Mouse (Mus musculus) limb, embryonic 14.5 days (tissue): ENCODE data around the gene Bahd1. TPM values are rescaled to one million over a fixed set of nuclear protein-coding genes. Genes with fewer than 3 reads are reported as not detected.

ENCODE experiments used
- ATAC-seq: fragments of 200-750 bp; cut with Nextera tagmentation; 2 replicates; pipeline ENCODE4 v1.8.0; 2017; ENCODE audit warnings: low read depth, moderate number of reproducible peaks, moderate TSS enrichment; ENCODE audit not compliant: low FRiP score
- DNase-seq: peaks from one replicate; pipeline ENCODE4 v3.0.0-alpha.2; 2015; ENCODE audit warnings: low spot score
- H3K27ac ChIP-seq: fragments of 300-500 bp; sonication (generic); replicated peaks from 2 replicates; pipeline ENCODE4 v1.5.1; 2014; ENCODE audit warnings: low read depth, mild to moderate bottlenecking, low read length, moderate library complexity, mixed read lengths
- H3K27me3 ChIP-seq: fragments of 300-500 bp; sonication (generic); 2 replicates; pipeline ENCODE4 v1.6.1; 2014; ENCODE audit warnings: low read length, mixed read lengths; ENCODE audit not compliant: control insufficient read depth, insufficient read depth
- H3K36me3 ChIP-seq: fragments of 300-500 bp; sonication (generic); 2 replicates; pipeline ENCODE4 v1.6.1; 2014; ENCODE audit warnings: mild to moderate bottlenecking, low read length, moderate library complexity, mixed read lengths; ENCODE audit not compliant: control insufficient read depth, insufficient read depth
- H3K4me1 ChIP-seq: fragments of 300-500 bp; sonication (generic); 2 replicates; pipeline ENCODE4 v1.6.1; 2014; ENCODE audit warnings: antibody characterized with exemption, low read length, mixed read lengths; ENCODE audit not compliant: control insufficient read depth, insufficient read depth
- H3K4me2 ChIP-seq: fragments of 300-500 bp; sonication (generic); replicated peaks from 2 replicates; pipeline ENCODE4 v1.6.1; 2014; ENCODE audit warnings: low read depth, mild to moderate bottlenecking, low read length, moderate library complexity; ENCODE audit not compliant: severe bottlenecking
- H3K4me3 ChIP-seq: fragments of 300-500 bp; sonication (generic); replicated peaks from 2 replicates; pipeline ENCODE4 v1.5.1; 2014; ENCODE audit warnings: low read length
- H3K9ac ChIP-seq: fragments of 300-500 bp; sonication (generic); 2 replicates; pipeline ENCODE4 v1.6.1; 2014; ENCODE audit warnings: mild to moderate bottlenecking, low read depth, low read length, moderate library complexity; ENCODE audit not compliant: severe bottlenecking
- H3K9me3 ChIP-seq: fragments of 300-500 bp; sonication (generic); 2 replicates; pipeline ENCODE4 v1.6.1; 2016; ENCODE audit warnings: low read length; ENCODE audit not compliant: control insufficient read depth
- POLR2A ChIP-seq: fragments of 200-500 bp; IDR thresholded peaks from 2 replicates; pipeline ENCODE4 v1.8.0; 2012; ENCODE audit warnings: inconsistent platforms, mild to moderate bottlenecking, moderate library complexity, borderline replicate concordance; ENCODE audit not compliant: insufficient read depth, insufficient read length; ENCODE audit errors: extremely low read depth
- WGBS: fragments of 180-500 bp; shearing (Covaris S2); extraction: QIAGEN DNeasy Blood & Tissue Kit; methylation state at CpG from one replicate; pipeline ENCODE4 v1.1.7; 2014; 5-methylcytosine and 5-hydroxymethylcytosine counted together
- polyA plus RNA-seq, 2 experiments: library from polyadenylated mRNA; depleted of rRNA in 1 of 2; stranded (reverse) in 1 of 2; unstranded in 1 of 2; fragments of >200 nt; fragmentation: Nextera tagmentation in 1 of 2; extraction: Ambion mirVana in 1 of 2; gene quantifications; 2 replicates each; pipeline versions ENCODE4 v1.2.1 to v1.2.3; 2012 to 2014

The Bahd1 gene
- polyA plus RNA-seq, 2 experiments, result 1.5 to 14.1 TPM

DNA sequence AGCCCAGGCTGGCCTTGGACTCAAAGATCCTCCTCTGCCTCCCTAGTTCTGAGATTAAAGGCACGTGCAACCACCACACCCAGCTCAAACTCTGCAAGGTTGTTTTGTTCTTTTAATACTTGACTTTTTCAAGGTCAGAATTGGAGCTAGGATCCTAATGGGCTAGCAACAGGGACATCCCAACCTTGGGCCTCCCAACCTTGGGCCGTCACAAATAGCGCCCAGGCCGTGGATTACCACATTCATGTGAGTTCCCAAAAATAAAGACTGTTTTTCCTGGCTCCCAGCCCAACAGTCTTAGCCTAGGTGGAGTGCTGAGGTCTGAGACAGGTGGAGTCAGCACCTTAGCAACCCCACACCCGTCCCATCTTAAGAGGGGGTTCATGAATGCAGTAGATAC is 18.2 kb upstream of the Bahd1 start:
- no peak overlapping the region for H3K27ac ChIP-seq
- H3K9me3 ChIP-seq, result no peaks in the 10 kb centered on the region
- H3K4me3 ChIP-seq, result no peak overlapping the region
- no peak for ATAC-seq
- peaks cover 20% of the 10 kb centered on the region for H3K36me3 ChIP-seq
- WGBS, result 77% methylated on average over 5 of the region's 5 CpGs
- H3K4me2 ChIP-seq, result no peak overlapping the region
- no peaks in the 10 kb centered on the region; the same call in 1 of the 2 replicates for H3K27me3 ChIP-seq
- TF ChIP-seq POLR2A, result no peak
- H3K9ac ChIP-seq, result no peak overlapping the region
- DNase-seq, result no peak
- H3K4me1 ChIP-seq, result 0 out of 2 replicates have a peak, but pooled peaks cover 3% of the 10 kb centered on the region

- peak overlapping the region; percentile 59 for H3K4me2 ChIP-seq
- H3K4me1 ChIP-seq, result 0 out of 2 replicates have a peak, but pooled peaks cover 3% of the 10 kb centered on the region
- WGBS, result 3% methylated on average over 32 of the region's 32 CpGs
- H3K36me3 ChIP-seq, result peaks cover 11% of the 10 kb centered on the region
- no peak for TF ChIP-seq POLR2A
- no peaks in the 10 kb centered on the region for H3K9me3 ChIP-seq
- no peak overlapping the region for H3K27ac ChIP-seq
- DNase-seq (peak; percentile 77), ATAC-seq (peak; percentile 74)
- peak overlapping the region; percentile 29 for H3K9ac ChIP-seq
- no peaks in the 10 kb centered on the region; the same call in 1 of the 2 replicates for H3K27me3 ChIP-seq
- peak overlapping the region; percentile 32 for H3K4me3 ChIP-seq
These were observed 17.1 kb upstream of the Bahd1 start for GRCm38 (mm10) chr2:118882840-118883679.

DNA sequence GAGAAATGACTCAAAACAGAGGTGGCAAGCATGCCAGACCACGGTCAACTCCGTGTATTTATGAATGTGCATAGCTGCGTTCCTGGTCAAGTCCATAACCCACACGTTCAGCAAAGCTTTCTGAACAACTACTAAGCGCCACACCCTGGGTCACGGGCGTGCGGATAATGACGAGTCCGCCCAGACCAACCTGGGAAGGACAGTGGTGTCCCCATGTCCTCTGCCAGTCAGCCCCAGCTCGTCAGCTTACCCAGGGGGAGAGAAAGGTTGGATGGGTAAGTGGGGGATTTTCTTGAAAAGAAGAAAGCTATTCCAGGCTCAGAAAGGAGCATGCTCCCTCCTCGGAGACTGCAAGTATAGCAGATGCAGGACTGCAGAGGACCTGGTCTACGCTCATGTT is 12.7 kb upstream of the Bahd1 start:
- DNase-seq (no peak), ATAC-seq (no peak)
- Histone ChIP-seq H3K9me3 (no peaks in the 10 kb centered on the region), H3K27me3 (no peaks in the 10 kb centered on the region; the same call in 1 of the 2 replicates), H3K27ac (no peak overlapping the region), H3K36me3 (no peaks in the 10 kb centered on the region), H3K4me2 (no peak overlapping the region), H3K4me3 (no peak overlapping the region), H3K4me1 (0 out of 2 replicates have a peak, but pooled peaks cover 3% of the 10 kb centered on the region), H3K9ac (no peak overlapping the region)
- no peak for TF ChIP-seq POLR2A
- 62% methylated on average over 13 of the region's 13 CpGs for WGBS

GRCm38 (mm10) chr2:118887845-118888548 is 12.2 kb upstream of the Bahd1 start:
- Histone ChIP-seq H3K36me3 (no peaks in the 10 kb centered on the region), H3K9ac (no peak overlapping the region), H3K9me3 (no peaks in the 10 kb centered on the region), H3K27me3 (no peaks in the 10 kb centered on the region; the same call in 1 of the 2 replicates), H3K4me1 (0 out of 2 replicates have a peak, but pooled peaks cover 1% of the 10 kb centered on the region), H3K4me2 (no peak overlapping the region), H3K27ac (no peak overlapping the region), H3K4me3 (no peak overlapping the region)
- WGBS, result 23% methylated on average over 14 of the region's 14 CpGs
- TF ChIP-seq POLR2A, result no peak
- ATAC-seq, result no peak
- DNase-seq, result no peak

DNA sequence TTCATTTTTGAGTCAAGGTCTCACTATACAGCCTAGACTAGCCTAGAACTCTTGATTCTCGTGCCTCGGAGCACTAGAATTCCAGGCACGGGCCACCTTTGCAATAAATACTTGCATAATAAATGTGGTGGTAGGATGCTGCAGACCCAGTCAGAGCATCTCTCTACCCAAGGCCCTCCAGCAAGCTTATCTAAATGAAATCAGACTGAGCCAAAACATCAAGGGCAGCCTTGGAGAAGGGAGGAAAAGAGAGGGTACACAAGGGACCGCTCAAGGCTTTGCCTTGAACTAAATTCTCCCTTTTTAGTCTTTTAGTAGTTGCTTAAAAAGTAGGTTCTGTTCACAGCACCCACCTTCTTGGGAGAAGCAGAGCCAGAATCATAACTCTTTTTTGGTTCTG is 9.0 kb upstream of the Bahd1 start:
- Histone ChIP-seq H3K4me2 (no peak overlapping the region), H3K27me3 (peaks cover 14% of the 10 kb centered on the region), H3K4me1 (peaks cover 2% of the 10 kb centered on the region; the same call in 1 of the 2 replicates), H3K9me3 (no peaks in the 10 kb centered on the region), H3K9ac (no peak overlapping the region), H3K36me3 (no peaks in the 10 kb centered on the region), H3K4me3 (no peak overlapping the region), H3K27ac (no peak overlapping the region)
- WGBS, result 83% methylated on average over 4 of the region's 4 CpGs
- no peak for ATAC-seq
- DNase-seq, result no peak
- no peak for TF ChIP-seq POLR2A
